Mouse (Mus musculus) T-helper 17 cell (primary cell): ENCODE results near the gene Armc2.

ENCODE experiments used
- in situ Hi-C, 2 experiments: fragments of 300-600 bp; cut with MboI, MseI; formaldehyde crosslinking; loops; 1 replicate in 1 of 2; 2 replicates in 1 of 2; pipeline ENCODE4 v1.15.1; 2025; ENCODE audit warnings: high pct_unique_total_duplicates in 2 of 2

Armc2 gene

DNA sequence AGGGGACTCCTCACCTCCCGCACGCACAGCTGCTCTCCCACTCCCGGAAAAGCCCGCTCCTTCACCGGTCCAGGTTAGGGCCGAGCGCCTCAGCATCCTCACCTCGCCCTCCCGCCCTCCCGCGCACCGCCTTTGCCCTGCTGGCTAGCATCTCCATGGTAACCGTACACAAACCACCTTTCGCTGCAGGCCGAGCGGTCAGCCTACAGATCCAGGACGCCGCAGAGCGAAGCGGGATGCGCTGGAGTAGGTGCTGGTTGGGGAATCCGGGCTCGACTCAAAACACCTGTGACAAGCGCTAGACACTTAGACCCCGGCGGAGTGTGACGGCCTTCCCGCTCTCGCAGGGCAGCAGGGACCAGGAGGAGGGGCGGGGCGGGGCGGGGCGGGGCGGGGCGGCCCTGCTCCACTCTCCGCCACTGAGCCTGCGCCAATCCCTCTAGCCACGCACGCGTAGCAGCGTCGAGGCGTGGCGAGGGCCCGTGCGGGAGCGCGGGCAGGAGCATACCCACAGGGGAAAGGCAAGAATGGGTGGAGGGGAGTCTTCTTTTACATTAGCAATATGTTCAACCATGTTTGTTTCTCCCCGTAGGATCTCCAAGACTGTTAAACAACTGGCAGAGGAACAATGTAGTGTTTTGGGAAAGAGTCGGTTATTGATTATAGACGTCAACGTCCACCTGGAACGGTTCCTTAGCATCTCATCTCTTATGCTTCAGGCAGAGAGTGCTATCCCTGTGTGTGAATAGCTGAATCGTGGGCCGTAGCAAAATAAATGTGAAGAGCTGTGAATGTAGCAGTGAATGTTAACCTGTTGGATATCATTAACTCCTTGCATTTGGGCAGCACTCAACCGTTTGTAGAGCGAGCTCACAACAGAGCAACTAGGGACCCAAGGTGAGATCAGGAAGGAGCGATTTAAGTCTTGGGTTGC, at the start of gene Armc2:
Gene Armc2 (minus strand): TSS at position 427 of the 934 bp plus-strand sequence.
- in situ Hi-C loops, result no loop called here

DNA sequence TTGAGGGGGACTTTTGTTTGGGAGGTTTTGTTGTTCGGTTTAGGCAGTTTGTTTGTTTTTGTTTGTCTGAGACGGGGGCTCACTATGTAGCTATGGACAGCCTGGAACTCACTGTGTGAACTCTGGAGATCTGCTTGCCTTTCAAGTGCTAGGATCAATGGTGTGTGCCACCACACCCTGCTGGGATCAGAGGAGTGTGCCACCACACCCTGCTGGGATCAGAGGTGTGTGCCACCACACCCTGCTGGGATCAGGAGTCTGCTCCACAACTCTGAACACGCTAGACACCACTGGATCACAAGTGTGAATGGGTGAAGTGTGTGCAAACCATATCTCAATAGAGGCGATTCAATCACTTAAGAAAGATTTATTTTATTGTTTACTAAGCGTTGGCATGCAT, 46.2 kb upstream of the Armc2 start:
- in situ Hi-C loops, result no loop called here

DNA sequence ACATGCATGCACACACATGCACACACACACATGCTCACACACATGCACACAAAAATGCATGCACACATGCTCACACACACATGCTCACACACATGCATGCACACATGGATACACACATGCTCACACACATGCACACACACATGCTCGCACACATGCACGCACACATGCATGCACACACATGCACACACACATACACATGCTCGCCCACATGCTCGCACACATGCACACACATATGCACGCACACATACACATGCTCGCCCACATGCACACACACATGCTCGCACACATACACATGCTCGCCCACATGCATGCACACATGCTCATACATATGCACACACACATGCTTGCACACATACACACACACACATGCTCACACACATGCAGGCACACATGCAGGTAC, 41.3 kb upstream of the Armc2 start:
- in situ Hi-C loops, result no loop called here

DNA sequence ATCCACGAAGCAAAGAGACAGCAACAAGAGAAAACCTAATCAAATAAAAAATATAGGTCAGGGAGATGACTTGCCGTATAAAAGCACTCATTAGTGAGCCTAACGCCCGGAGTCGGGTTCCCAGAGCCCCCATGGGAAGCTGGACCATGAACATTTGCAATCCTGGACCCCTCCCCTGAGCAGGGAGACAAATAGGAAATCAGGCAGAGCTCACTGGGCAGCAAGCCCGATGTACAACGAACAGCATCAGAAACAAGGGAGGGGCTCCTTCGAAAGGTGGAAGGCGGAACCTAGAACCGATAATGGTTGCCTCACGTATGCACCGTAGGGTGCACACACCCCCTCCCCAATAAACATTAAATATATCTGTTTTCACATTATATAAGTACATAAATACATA, 39.5 kb upstream of the Armc2 start:
- in situ Hi-C loops, result no loop called here

DNA sequence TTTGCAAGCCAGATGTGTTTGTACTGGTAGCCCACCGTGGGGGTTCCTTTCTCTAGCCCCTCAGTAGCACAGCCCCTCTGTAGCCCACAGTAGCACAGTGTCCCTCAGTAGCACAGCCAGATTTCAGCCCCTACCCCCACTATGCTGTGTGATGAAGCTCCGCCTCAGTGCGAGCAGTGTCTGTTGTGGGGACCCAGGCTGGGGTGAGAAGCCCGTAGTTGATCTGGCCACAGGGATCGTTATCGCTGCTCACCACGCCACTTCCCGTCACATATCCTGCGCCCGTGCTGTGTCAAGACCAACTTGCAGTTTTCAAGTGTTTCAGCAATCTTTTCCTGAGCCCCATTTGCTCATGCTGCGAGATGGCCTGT, 39.0 kb upstream of the Armc2 start:
- in situ Hi-C loops, result no loop called here

DNA sequence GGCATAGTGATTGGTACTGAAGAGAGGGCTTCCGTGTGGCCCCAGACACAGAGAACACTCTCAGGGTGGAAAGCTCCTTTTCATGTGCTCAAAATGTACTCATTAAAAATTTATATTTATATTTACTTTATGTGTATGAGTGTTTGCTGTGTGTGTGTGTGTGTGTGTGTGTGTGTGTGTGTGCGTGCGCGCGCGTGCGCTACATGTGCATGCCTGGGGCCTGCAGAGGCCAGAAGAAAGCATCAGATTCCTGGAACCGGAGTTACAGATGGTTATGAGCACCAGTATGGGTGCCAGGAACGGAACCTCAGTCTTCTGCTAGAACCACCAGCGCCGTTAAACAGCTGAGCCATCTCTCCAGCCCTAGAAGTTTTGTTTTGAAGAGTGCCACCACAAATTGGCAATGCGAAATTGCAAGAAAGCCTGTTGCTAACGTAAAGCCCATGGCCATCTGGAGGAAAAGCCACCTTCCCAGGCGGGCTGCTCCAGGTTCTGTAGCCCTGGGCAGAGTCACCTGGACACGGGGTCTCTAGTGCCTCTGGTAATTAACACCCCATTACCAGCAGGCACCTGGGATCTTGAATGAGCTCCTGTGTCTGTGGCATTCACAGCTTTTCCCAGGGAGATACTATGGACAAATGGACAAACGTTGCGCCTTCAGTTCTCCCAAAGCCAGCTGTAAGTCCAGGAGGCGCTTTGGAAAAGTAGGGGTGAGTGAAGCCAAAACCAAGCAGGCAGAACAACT, 38.4 kb upstream of the Armc2 start:
- in situ Hi-C loops, result no loop called here

DNA sequence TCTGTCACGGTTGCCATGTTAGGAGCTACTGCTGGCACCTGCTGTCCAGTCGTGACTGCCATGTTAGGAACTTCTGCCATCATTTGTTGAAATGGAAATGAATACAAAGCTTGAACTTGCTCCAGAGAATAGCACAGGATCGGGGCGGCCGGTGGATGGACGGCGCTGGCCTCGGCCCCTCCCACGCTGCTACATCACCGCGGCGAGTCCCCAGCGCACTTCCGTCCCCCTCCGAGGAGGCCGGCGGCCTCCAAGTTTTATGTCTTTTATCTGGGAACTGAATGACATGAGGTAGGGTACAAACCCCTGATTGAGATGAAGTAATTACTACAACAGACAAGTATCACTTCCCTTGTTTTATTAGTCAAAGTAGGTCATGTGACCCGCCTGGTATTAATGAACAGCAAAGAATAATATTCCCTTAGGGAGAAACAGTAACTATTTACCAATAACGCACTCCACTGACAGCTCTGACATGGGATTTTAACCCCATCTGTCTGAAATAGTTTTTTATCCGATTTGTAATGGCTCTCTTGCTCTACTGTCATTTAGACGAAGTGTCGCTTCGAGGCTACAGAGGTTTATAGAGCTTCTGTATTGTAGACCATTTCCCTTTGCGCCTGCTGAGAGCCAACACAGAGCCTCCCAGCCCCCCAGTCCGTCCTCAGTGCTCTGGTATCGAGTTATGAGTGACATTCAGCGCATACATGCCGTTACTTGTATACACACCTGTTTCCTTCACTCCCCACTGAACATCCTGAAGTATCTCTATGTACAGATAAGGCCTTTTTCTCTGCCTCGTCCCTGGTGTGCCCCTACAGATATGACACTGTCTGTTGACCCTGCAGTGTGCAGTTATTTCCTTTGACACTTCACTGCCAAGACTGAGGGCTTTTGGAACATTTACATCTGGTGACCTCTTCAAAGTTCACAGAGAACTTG, 37.3 kb upstream of the Armc2 start:
- in situ Hi-C loops, result no loop called here

DNA sequence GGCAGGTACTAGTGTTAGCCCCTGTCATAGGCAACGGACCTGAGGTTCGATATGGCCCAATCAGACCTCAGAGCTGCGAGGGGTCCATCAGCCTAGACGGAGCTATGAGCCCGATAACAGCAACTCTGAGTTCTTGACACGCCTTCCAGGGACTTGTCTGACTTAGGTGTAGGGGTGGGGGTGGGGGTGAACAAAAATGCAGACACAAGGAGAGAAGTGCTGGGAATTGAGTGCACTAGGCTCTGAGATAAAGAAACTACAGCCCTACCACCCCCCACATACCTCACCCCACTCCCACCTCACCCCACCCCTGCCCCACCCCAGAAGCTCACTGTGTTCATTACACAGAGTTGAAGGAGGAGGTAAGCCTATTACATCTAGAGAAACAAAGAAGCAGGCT, 32.8 kb upstream of the Armc2 start:
- in situ Hi-C loops, result no loop called here

DNA sequence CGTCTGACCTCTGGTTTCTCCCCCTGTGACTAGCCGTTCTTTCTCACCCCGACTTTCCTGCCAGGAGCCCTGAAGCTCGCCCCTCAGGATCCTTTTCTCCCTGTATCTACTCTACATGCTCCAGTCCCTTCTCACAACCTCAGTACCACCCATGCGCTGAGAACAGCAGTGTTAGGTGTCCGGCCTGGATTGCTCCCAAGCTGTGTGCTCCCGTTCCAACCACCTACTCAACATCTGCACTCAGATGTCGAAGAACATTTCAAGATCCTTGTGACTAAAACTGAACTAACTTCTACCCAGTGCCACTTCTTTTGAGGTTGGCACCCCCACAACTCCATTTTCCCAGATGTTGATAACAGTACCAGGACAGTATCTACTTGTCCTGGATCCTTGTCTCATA, 30.4 kb upstream of the Armc2 start:
- in situ Hi-C loops, result no loop called here

DNA sequence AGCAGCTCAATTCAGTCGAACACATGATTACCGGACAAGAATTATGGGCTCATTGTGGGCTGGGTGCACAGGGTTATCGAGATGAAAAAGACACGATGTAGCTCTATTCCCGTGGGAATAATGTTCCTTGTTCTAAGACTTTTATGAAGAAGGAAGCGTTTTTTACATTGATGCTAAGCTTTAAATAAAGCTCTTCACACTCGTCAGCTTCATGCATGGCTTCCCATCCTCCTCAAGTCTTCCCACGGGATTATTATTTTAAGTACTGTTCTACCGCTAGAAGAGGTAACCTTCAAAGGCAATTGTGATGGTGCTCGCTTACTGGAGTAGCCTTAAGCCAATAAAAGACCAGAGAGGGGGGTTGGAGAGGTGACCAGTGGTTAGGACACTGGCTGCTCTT, 26.3 kb upstream of the Armc2 start:
- in situ Hi-C loops, result no loop called here

DNA sequence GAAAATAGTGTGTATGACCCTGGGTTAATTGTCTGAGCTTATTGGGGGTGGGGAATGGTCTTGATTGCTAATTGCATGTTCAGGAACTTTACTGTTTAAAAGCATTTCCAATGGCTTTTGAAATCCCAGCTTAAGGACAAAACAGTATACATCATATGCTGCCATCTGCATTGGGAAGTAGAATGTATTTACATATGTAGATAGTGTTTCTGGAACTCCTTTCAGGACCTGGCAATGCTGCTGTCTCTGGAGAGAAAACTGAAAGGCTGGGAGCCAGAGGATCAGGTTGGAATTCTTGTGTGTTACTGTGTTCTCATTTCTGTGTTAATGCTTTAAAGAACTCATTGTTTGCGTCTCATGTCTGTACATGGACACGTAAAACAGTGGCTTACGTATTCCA, 25.1 kb upstream of the Armc2 start:
- in situ Hi-C loops, result no loop called here

DNA sequence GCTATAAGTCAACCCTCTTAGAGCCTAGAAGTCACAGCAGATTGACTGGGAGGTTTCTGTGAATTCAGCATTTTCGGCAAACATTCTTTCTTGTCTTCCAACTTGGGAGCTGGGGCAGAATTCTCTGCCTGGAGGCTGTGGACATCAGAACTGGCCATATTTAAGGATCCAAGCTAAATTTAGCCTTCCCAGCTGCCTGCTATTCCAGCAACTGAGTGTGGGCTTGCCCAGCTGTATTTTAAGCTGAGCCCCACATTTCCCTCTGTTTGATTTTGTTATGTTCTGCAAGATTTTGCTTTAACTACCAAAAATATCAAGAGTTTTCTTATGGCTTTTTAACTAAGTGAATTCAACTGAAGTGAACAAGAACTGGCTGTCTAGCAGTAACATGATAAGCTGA, 24.6 kb upstream of the Armc2 start:
- in situ Hi-C loops, result no loop called here

DNA sequence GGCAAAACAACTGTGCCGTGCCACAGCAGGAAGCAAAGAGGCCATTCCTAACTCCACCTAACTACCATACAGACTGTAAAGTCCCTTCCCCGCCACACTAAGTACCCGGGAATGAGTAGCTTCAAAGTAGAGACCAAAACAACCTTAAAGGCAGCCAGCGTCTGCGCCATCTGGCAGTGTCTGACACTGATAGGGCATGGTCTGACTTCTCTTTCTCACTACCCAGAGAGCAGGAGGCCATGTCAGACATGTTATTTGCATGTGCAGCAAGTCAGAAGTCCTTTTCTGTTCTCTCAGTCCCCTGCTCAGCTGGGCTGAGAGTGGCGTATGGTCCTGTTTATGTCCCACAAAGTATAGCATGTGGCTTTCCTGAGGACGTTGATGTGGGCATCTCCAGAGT, 23.8 kb upstream of the Armc2 start:
- in situ Hi-C loops, result no loop called here

DNA sequence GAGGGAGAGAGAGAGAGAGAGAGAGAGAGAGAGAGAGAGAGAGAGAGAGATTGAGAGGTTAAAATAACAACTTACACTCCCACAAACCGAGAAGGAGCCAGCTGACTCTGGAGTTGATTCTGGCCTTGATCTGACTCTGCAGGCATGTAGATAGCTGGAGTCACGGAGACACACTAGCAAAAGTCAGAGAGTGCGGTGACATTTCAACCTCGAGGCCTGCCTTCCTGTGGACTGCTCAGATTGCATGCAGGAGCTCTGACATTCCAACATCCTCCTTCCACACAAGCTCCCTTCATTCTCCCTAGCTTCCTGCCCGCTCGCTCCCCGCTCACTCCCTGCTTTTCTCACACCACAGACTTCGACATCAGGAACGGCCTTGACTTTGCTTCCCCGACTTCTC, 20.3 kb upstream of the Armc2 start:
- in situ Hi-C loops, result no loop called here

DNA sequence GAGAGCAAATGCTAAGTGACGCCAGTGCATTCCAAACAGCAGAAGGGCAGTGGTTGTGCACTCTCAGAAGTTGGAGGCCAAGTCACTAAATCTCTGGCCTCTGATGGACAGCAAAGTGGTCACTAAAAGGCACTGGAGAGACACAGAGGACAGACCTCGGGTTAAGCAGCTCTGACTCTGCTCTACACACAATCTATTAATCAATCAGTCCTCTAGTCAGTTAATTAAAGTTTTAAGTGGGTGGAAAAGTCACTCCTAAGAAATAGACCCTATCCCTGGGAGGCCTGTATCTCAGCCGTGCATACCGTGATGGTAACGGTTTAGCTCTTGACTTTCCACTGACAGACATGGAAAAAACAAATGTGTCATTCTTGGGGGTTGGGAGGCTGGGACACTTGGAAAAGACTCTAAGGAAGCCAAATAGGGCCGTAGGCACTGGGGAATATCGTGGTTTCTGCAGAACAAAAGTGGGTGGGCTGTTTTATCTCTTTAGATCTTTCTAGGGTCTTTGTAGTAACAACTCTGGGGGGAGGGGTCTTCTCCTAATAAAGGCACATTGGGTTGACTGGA, 19.1 kb upstream of the Armc2 start:
- in situ Hi-C loops, result no loop called here

DNA sequence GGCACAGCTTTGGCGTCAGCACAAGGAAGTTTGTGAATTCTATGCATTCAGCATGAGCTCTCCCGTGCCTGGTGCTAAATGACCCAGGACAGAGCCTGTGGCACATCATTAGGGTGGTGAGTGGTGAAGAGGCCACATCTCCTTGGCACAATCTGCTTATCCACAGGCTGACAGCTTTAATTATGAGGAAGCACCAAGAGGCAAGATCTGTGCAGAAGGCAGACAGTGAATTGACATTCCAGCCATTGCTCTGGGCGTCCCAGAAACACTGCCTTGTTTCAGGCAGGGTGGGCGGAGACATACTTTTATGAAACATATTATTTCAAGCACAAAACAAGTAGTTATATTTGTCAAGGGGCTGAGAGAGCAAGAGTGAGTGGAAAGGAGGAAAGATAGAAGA, 18.6 kb upstream of the Armc2 start:
- in situ Hi-C loops, result no loop called here

DNA sequence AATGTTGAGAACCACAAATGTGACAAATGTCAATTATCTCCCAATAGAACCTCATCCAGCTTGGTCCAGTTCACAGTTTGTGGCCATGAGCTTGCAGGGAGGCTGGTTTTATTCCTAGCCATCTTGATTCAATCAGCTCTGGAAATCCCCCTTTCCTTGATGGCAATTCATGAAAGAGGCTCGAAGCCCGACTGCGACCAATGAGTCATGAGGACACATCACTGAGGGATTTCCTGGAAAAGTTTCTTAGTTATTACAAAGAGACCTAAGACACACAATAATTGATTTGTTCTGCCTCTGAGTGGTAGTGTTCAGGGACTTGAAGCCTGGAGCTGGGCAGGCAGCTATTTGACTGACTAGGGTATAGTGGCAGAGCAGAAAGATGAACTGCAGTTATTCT, 15.3 kb upstream of the Armc2 start:
- in situ Hi-C loops, result loop anchor here in 1 of 2 experiments (5.0 kb wide), 1 partner anchor 259 kb away; no protein-coding TSS in a partner anchor

DNA sequence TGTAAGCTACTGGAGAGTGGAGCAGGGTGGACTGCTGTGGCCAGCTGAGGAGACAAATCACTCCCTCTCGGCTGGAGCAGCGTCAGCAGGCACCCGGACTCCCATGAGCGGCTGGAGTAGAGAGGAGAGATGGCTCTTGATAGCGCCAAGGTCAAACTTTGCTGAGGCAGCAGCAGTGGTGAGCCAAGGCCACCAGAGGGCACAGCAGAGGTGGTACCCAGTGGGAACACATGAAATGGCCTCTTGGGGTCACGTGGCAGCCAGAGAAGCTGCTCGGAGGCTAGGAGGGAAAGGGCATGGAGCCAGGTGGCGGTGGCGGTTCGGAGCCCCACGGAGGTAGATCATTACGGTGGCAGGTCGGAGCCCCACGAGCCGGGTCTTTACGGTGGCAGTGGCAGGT, 12.8 kb upstream of the Armc2 start:
- in situ Hi-C loops, result loop anchor here in 1 of 2 experiments (5.0 kb wide), 1 partner anchor 261 kb away; no protein-coding TSS in a partner anchor

DNA sequence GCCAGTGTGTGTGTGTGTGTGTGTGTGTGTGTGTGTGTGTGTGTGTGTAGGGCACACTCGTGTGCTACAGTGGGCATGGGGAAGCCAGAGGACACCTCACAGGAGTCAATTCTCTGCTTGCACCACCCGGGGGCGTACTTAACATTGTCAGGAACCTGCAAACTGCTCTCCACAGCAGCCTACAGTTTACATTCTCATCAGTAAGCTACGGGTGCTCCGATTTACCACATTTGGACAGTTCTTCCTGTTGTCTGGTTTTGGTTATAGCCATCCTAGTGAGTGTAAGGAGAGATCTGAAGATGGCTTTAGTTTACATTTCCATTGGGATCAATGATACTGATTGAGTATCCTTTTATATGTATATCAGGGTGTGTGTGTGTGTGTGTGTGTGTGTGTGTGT, 11.3 kb upstream of the Armc2 start:
- in situ Hi-C loops, result loop anchor here in 1 of 2 experiments (5.0 to 10.0 kb wide), 3 partner anchors 195 to 268 kb away; no protein-coding TSS in a partner anchor

DNA sequence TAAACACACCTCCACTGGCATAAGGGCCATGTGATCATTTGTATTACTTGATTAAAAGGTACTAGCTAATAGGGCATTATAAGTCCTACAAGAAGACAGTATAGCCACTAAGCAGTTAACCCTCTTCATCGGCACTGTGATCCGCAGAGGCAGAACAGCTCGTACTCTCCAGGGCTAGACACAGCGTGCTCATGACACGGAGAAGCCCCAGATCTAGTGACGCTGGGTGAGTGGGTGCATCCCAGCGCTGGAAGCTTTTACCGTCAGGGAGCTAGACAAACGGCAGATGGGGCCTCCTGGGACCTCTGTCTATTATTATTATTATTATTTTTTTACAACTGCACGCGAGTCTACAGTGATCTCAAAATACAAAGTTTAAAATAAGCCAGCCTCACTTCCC, 9.1 kb upstream of the Armc2 start:
- in situ Hi-C loops, result loop anchor here in 1 of 2 experiments (5.0 to 10.0 kb wide), 3 partner anchors 193 to 270 kb away; no protein-coding TSS in a partner anchor

DNA sequence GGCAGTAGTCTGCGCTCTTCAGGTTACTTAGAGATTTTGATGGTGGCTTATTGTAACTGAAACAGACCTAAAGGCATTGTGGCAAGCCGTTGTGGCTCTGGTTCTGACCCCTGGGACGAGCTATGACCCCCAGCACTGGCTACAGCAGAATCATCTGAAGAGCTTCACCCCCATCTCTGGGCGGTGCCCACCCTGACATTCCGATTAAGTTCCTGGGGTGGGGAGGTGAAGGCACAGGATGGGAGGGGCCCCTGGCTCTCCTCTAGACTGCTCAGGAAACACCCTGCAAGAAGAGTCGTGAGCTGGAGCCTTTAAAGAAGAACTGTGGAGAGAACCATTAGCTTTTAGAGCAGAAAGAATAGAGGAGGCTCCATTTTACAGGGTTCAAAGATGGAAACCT, 6.2 kb upstream of the Armc2 start:
- in situ Hi-C loops, result loop anchor here (5.0 to 10.0 kb wide), 3 partner anchors 37 to 240 kb away; no protein-coding TSS in a partner anchor
